Mouse (Mus musculus) hindlimb bud, embryonic 11.5 days (tissue): ENCODE data around the gene Npl.
"Not testable (repeated sequence)": the region's sequence is repeated elsewhere in the genome, so short reads cannot be mapped to it uniquely, and the experiment has no call there.

Experiments
- DNase-seq: peaks from one replicate; pipeline ENCODE4 v3.0.0-alpha.2; 2012; ENCODE audit warnings: low read depth, low spot score; ENCODE audit errors: extremely low spot score

The Npl gene

GRCm38 (mm10) chr1:153542726-153543320 is 7.0 kb downstream of the Npl start:
- DNase-seq, result no peak

GRCm38 (mm10) chr1:153540753-153541152 is 9.1 kb downstream of the Npl start:
- no peak for DNase-seq

- no peak for DNase-seq
These were observed 10.0 kb downstream of the Npl start for GRCm38 (mm10) chr1:153539739-153540333.

GRCm38 (mm10) chr1:153535611-153536010 is 14.2 kb downstream of the Npl start:
- no peak for DNase-seq

GRCm38 (mm10) chr1:153532896-153533295 is 16.9 kb downstream of the Npl start:
- DNase-seq, result not testable (repeated sequence)

- DNase-seq, result no peak
These were observed 17.5 kb downstream of the Npl start for GRCm38 (mm10) chr1:153532234-153532841.

- DNase-seq, result no peak
These were observed 18.1 kb downstream of the Npl start for GRCm38 (mm10) chr1:153531677-153532233.

- DNase-seq, result no peak
These were observed 27.7 kb downstream of the Npl start for GRCm38 (mm10) chr1:153522116-153522515.

GRCm38 (mm10) chr1:153515368-153515767 is 34.5 kb downstream of the Npl start:
- DNase-seq, result no peak

- DNase-seq, result no peak
These were observed 39.4 kb downstream of the Npl start for GRCm38 (mm10) chr1:153510330-153511009.

- not testable (repeated sequence) for DNase-seq
These were observed 40.3 kb downstream of the Npl start for GRCm38 (mm10) chr1:153509569-153509968.

GRCm38 (mm10) chr1:153509012-153509411 is 40.8 kb downstream of the Npl start:
- no peak for DNase-seq

GRCm38 (mm10) chr1:153506266-153506665 is 43.6 kb downstream of the Npl start:
- DNase-seq, result no peak

- DNase-seq, result no peak
These were observed 48.1 kb downstream of the Npl start for GRCm38 (mm10) chr1:153501644-153502321.

- DNase-seq, result no peak
These were observed 49.8 kb downstream of the Npl start for GRCm38 (mm10) chr1:153500030-153500429.

- no peak for DNase-seq
These were observed 53.8 kb downstream of the Npl start for GRCm38 (mm10) chr1:153496030-153496429.

- DNase-seq, result no peak
These were observed 55.9 kb downstream of the Npl start for GRCm38 (mm10) chr1:153493931-153494330.

- no peak for DNase-seq
These were observed 56.5 kb downstream of the Npl start for GRCm38 (mm10) chr1:153493338-153493737.

GRCm38 (mm10) chr1:153491822-153492221 is 58.0 kb downstream of the Npl start:
- no peak for DNase-seq

GRCm38 (mm10) chr1:153491345-153491744 is 58.5 kb downstream of the Npl start:
- no peak for DNase-seq

GRCm38 (mm10) chr1:153489963-153490362 is 59.9 kb downstream of the Npl start:
- no peak for DNase-seq
